Mouse (Mus musculus): Measurements from ENCODE around the gene 6330409D20Rik. TPM values are rescaled to one million over a fixed set of nuclear protein-coding genes. Genes with fewer than 3 reads are reported as not detected.
A peak's percentile ranks its signal among the peaks of the same experiment; 100 is the strongest.

The 6330409D20Rik gene
- polyA plus RNA-seq, 1 experiment, result not detected

DNA sequence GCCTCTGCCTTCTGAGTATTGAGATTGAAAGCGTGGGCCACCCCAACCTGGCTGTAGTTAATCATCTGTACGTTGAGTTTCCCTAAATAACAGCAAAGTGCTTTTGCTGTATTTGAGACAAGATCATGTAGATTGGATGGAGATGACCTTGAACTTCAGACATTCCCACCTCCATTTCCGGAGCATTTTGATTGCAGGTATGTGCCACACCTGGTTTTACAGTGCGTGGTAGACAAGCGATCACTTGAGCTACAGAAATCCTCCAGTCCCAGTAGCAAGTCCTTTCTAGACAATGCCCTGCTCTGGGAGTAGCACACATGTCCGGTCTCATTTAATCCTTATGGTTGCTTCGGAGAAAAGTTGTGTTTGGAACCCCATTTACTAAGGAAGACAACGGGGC is 37.8 kb downstream of the 6330409D20Rik start:
- H3K4me3 ChIP-seq (ENCODE audit: insufficient read depth, low read depth, low read length), result peak overlapping the region; percentile 29
- no peak for TF ChIP-seq POLR2A (IDR thresholded peaks at IDR 0.05; ENCODE audit: low read depth, low read length)
- no peak for TF ChIP-seq CTCF (conservative IDR thresholded peaks at IDR 0.05; ENCODE audit: insufficient read depth, insufficient read length, low read depth, low read length)

DNA sequence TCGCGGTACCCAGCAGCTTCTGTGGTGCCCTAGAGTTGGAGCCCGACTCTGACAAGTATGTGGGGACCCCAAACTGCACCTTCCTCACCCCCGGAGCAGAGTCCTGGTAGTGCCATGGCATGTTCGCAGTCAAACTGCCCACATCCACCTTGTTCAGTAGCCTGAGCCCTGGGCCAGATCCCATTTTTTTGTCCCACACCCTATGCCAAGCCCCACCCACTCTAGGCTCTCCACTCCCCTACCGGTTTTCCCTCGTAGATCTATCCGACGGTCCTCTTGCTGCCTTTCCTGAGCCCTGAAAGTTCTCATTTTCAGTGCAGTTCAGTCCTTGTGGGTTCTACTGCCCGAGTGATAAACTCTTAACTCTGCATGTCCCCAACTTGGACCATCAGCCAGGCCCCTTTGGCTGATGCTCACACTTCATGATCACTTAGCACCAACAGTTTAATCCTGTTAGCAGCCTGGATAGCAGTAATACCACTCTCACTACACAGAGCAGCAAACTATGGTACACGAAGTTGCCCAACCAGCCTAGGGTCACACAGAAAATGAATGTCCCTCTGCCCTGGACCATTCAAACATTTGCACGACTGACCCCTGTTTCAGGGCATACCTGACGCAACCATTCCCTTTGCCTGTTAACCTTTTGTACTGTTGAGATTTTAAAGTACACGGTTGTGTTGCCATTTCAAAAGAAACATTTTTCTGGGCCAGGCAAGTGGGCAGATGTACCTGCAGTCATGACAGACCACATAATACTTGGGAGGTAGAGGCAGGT is 39.7 kb downstream of the 6330409D20Rik start:
- peak overlapping the region; percentile 42 for H3K27ac ChIP-seq (ENCODE audit: insufficient read depth, low read depth, low read length)
- 62% methylated on average over 14 of the region's 14 CpGs for WGBS
- peak; percentile 69 for DNase-seq

More for the DNA sequence above, 37.8 kb downstream of the 6330409D20Rik start:
- H3K36me3 ChIP-seq (ENCODE audit: control insufficient read depth, insufficient read depth, low read length), result peaks cover 10% of the 10 kb centered on the region; the same call in 1 of the 2 replicates
- peak overlapping the region; percentile 68 for H3K27ac ChIP-seq (ENCODE audit: insufficient read depth, low read depth, low read length)
- H3K27me3 ChIP-seq (replicated peaks; ENCODE audit: control insufficient read depth, insufficient read depth, low read length), result no peaks in the 10 kb centered on the region
- DNase-seq, result no peak
- peaks cover 26% of the 10 kb centered on the region for H3K4me1 ChIP-seq (ENCODE audit: control insufficient read depth, insufficient read depth, low read length)
- WGBS, result 73% methylated on average over 8 of the region's 8 CpGs

DNA sequence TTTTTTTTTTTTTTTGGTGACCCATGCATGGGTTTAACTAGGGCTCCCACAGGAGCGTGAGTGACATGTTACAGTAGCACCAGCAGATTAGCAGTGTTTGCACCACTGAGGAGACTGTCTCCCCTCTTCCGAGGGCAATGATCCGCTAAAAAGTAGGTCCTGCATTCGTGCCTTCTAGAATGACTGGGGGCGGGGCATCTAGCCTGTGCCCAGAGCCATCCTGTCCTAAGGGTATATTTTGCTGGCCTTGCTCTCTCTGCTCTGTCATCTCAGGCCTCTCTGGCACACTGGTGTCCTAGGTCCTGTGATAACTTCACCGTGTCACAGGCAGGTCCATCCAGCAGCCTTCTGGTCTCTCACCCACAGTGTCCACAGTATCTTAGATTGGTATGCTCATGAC is 41.1 kb downstream of the 6330409D20Rik start:
- H3K27me3 ChIP-seq (replicated peaks; ENCODE audit: control insufficient read depth, insufficient read depth, low read length), result no peaks in the 10 kb centered on the region
- TF ChIP-seq POLR2A (IDR thresholded peaks at IDR 0.05; ENCODE audit: low read depth, low read length) (no peak), CTCF (conservative IDR thresholded peaks at IDR 0.05; ENCODE audit: insufficient read depth, insufficient read length, low read depth, low read length) (no peak)
- no peak for DNase-seq
- WGBS, result 62% methylated on average over 6 of the region's 6 CpGs
- no peaks in the 10 kb centered on the region for H3K36me3 ChIP-seq (ENCODE audit: control insufficient read depth, insufficient read depth, low read length)
- H3K27ac ChIP-seq (ENCODE audit: insufficient read depth, low read depth, low read length), result no peak overlapping the region
- no peak overlapping the region for H3K4me3 ChIP-seq (ENCODE audit: insufficient read depth, low read depth, low read length)
- H3K4me1 ChIP-seq (ENCODE audit: control insufficient read depth, insufficient read depth, low read length), result peaks cover 19% of the 10 kb centered on the region

More for the DNA sequence above, 39.7 kb downstream of the 6330409D20Rik start:
- TF ChIP-seq CTCF (conservative IDR thresholded peaks at IDR 0.05; ENCODE audit: insufficient read depth, insufficient read length, low read depth, low read length), result no peak
- no peak for TF ChIP-seq POLR2A (IDR thresholded peaks at IDR 0.05; ENCODE audit: low read depth, low read length)
- Histone ChIP-seq H3K27me3 (replicated peaks; ENCODE audit: control insufficient read depth, insufficient read depth, low read length) (no peaks in the 10 kb centered on the region), H3K36me3 (ENCODE audit: control insufficient read depth, insufficient read depth, low read length) (peaks cover 2% of the 10 kb centered on the region; the same call in 1 of the 2 replicates), H3K4me3 (ENCODE audit: insufficient read depth, low read depth, low read length) (peak overlapping the region; percentile 7; the same call in 1 of the 2 replicates), H3K4me1 (ENCODE audit: control insufficient read depth, insufficient read depth, low read length) (peaks cover 26% of the 10 kb centered on the region)

GRCm38 (mm10) chr2:32694691-32695090 is 46.1 kb downstream of the 6330409D20Rik start:
- WGBS, result 69% methylated on average over 12 of the region's 12 CpGs
- no peak overlapping the region; the same call in 1 of the 2 replicates for H3K4me3 ChIP-seq (ENCODE audit: insufficient read depth, low read depth, low read length)

DNA sequence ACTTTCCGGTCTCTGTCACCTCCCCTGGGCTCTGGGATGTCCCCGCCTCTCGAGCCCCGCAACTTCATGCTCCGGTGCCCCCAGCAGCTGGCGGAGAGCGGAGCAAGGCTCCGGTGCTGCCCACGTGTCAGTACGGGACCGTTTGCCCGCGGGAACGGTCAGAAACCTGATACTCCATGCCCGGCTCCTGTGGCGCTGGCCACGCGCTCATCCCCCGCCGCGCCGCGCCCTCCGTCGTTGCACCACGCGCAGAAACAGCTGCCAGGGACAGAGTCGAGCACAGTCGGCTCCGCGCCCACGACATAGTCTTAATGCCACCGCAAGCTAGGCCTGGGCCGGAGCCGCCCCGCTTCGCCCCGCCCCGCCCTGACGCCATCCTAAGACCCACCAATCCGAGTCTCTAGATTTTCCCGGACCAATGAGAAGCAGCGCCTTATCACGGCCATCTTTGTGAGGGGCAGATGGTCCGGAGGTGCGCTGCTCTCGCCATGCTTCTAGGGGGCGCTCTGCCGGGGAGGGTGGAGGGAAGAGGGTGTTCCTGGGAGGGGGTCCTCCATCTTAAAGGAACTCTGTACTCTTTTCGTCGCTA is 46.9 kb downstream of the 6330409D20Rik start:
- Histone ChIP-seq H3K36me3 (ENCODE audit: control insufficient read depth, insufficient read depth, low read length) (no peaks in the 10 kb centered on the region), H3K4me3 (ENCODE audit: insufficient read depth, low read depth, low read length) (peak overlapping the region; percentile 90), H3K27me3 (replicated peaks; ENCODE audit: control insufficient read depth, insufficient read depth, low read length) (no peaks in the 10 kb centered on the region), H3K4me1 (ENCODE audit: control insufficient read depth, insufficient read depth, low read length) (peaks cover 14% of the 10 kb centered on the region; the same call in 1 of the 2 replicates), H3K27ac (ENCODE audit: insufficient read depth, low read depth, low read length) (peak overlapping the region; percentile 85)
- DNase-seq, result peak; percentile 97
- TF ChIP-seq CTCF (conservative IDR thresholded peaks at IDR 0.05; ENCODE audit: insufficient read depth, insufficient read length, low read depth, low read length), result peak; percentile 81
- TF ChIP-seq POLR2A (IDR thresholded peaks at IDR 0.05; ENCODE audit: low read depth, low read length), result peak; percentile 60
- under 1% methylated on average over 51 of the region's 51 CpGs for WGBS

More at GRCm38 (mm10) chr2:32694691-32695090, 46.1 kb downstream of the 6330409D20Rik start:
- no peaks in the 10 kb centered on the region for H3K27me3 ChIP-seq (replicated peaks; ENCODE audit: control insufficient read depth, insufficient read depth, low read length)
- H3K4me1 ChIP-seq (ENCODE audit: control insufficient read depth, insufficient read depth, low read length), result peaks cover 15% of the 10 kb centered on the region; the same call in 1 of the 2 replicates
- H3K27ac ChIP-seq (ENCODE audit: insufficient read depth, low read depth, low read length), result no peak overlapping the region
- no peak for DNase-seq
- no peak for TF ChIP-seq CTCF (conservative IDR thresholded peaks at IDR 0.05; ENCODE audit: insufficient read depth, insufficient read length, low read depth, low read length)
- TF ChIP-seq POLR2A (IDR thresholded peaks at IDR 0.05; ENCODE audit: low read depth, low read length), result no peak
- H3K36me3 ChIP-seq (ENCODE audit: control insufficient read depth, insufficient read depth, low read length), result no peaks in the 10 kb centered on the region

- Histone ChIP-seq H3K4me1 (ENCODE audit: control insufficient read depth, insufficient read depth, low read length) (peaks cover 14% of the 10 kb centered on the region; the same call in 1 of the 2 replicates), H3K36me3 (ENCODE audit: control insufficient read depth, insufficient read depth, low read length) (no peaks in the 10 kb centered on the region), H3K27ac (ENCODE audit: insufficient read depth, low read depth, low read length) (peak overlapping the region; percentile 85), H3K4me3 (ENCODE audit: insufficient read depth, low read depth, low read length) (peak overlapping the region; percentile 90), H3K27me3 (replicated peaks; ENCODE audit: control insufficient read depth, insufficient read depth, low read length) (no peaks in the 10 kb centered on the region)
- TF ChIP-seq POLR2A (IDR thresholded peaks at IDR 0.05; ENCODE audit: low read depth, low read length) (no peak), CTCF (conservative IDR thresholded peaks at IDR 0.05; ENCODE audit: insufficient read depth, insufficient read length, low read depth, low read length) (no peak)
- DNase-seq, result peak; percentile 78
- WGBS, result 14% methylated on average over 7 of the region's 7 CpGs
Measured at GRCm38 (mm10) chr2:32693282-32693681, 47.5 kb downstream of the 6330409D20Rik start.

DNA sequence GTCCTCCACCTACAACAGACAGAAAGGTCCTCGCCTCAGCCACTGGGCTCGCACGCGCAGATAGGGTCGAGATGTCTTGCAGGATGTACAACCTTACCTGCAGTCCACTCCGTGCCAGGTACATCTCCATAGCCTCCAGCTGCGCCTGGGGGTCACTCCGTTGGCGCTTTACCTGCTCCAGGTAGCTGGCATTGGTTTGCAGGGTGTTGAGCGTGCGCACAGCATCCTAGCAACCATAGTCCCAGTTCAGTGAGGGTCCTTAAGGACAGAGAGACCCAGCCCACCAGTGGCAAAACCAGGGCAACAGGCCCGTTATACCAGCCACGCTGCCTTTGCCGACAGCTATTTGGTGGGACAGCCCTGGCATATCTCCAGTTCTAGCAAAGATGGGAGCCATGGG is 48.3 kb downstream of the 6330409D20Rik start:
- Histone ChIP-seq H3K4me3 (ENCODE audit: insufficient read depth, low read depth, low read length) (0 out of 2 replicates have a peak overlapping the region, but pooled peaks have one; percentile 5), H3K27ac (ENCODE audit: insufficient read depth, low read depth, low read length) (no peak overlapping the region), H3K36me3 (ENCODE audit: control insufficient read depth, insufficient read depth, low read length) (peaks cover 2% of the 10 kb centered on the region; the same call in 1 of the 2 replicates), H3K27me3 (replicated peaks; ENCODE audit: control insufficient read depth, insufficient read depth, low read length) (no peaks in the 10 kb centered on the region), H3K4me1 (ENCODE audit: control insufficient read depth, insufficient read depth, low read length) (peaks cover 14% of the 10 kb centered on the region; the same call in 1 of the 2 replicates)
- 86% methylated on average over 14 of the region's 14 CpGs for WGBS
- no peak for TF ChIP-seq CTCF (conservative IDR thresholded peaks at IDR 0.05; ENCODE audit: insufficient read depth, insufficient read length, low read depth, low read length)
- TF ChIP-seq POLR2A (IDR thresholded peaks at IDR 0.05; ENCODE audit: low read depth, low read length), result no peak
- no peak for DNase-seq
